Mouse (Mus musculus): Measurements from ENCODE around the gene Lck. TPM values are rescaled to one million over a fixed set of nuclear protein-coding genes. Genes with fewer than 3 reads are reported as not detected.

The Lck gene
- polyA plus RNA-seq, 2 experiments = 6.3 to 9.9 TPM

DNA sequence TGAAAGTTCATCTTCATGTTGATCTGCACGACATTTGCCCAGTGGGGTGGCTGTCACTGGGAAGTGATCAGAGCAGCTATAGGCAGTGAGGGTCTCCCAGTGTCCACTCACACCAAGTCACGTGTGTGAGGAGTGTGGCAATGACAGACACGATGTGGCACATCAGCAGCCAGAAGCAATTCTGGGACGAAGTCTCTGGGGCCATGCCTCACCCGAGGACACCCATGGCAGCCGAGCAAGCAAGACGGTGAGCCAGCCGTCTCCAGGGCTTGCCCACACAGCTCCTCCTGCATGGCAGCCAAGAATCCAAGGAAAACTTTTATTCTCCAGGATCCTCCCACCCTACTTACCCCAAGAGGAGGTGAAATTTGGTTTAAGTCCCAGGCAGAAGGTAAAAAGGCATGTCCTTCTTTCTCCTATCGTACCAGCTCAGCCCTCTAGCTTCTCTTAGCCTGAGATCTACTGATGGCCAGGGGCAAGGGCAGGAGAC, 42.4 kb upstream of the Lck start:
- H3K27ac ChIP-seq (replicated peaks; ENCODE audit: low read depth, low read length) = no peak overlapping the region
- peaks cover 6% of the 10 kb centered on the region for H3K4me1 ChIP-seq (ENCODE audit: control insufficient read depth, insufficient read depth, low read length)
- peaks cover 8% of the 10 kb centered on the region for H3K36me3 ChIP-seq (ENCODE audit: control insufficient read depth, insufficient read depth, low read length)
- no peak overlapping the region for H3K9ac ChIP-seq (ENCODE audit: low read depth, low read length, severe bottlenecking)
- H3K27me3 ChIP-seq (ENCODE audit: control insufficient read depth, insufficient read depth, low read length) = no peaks in the 10 kb centered on the region
- DNase-seq (ENCODE audit: low spot score) (no peak), ATAC-seq (ENCODE audit: low FRiP score, low read depth) (no peak)
- no peak for TF ChIP-seq POLR2A (IDR thresholded peaks at IDR 0.05; ENCODE audit: borderline replicate concordance, extremely low read depth, insufficient read depth, insufficient read length)
- H3K9me3 ChIP-seq (ENCODE audit: control insufficient read depth, low read length) = no peaks in the 10 kb centered on the region
- 89% methylated on average over 9 of the region's 9 CpGs for WGBS
- no peak overlapping the region for H3K4me2 ChIP-seq (replicated peaks; ENCODE audit: low read depth, low read length, severe bottlenecking)
- H3K4me3 ChIP-seq (replicated peaks; ENCODE audit: low read length) = no peak overlapping the region

DNA sequence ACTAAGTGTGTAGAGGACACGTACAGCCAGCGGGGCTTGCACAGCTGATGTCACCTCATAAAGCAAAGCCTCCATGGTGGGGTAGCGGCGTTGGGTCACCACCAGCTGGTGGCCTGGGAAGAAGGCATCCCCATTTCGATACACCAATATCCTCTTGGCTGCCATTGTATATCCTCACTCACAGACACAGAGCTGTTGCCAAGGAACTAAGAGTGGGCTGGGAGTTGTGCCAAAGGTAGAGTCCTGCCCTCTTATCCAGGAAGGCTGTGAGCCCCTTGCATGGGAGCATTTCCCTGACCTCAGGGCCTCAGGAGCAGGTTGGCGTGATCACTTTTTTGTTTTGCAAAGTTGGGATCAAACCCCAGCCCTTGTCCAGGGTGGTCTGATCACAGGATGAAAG, 40.7 kb upstream of the Lck start, which contains the start of gene Dcdc2b:
Gene Dcdc2b (minus strand): TSS at position 165 of the 400 bp plus-strand sequence.
- no peak within 1 kb of the TSS for H3K4me2 ChIP-seq (replicated peaks; ENCODE audit: low read depth, low read length, severe bottlenecking)
- TF ChIP-seq POLR2A (IDR thresholded peaks at IDR 0.05; ENCODE audit: borderline replicate concordance, extremely low read depth, insufficient read depth, insufficient read length) = no peak
- no peak within 1 kb of the TSS for H3K27ac ChIP-seq (replicated peaks; ENCODE audit: low read depth, low read length)
- H3K9me3 ChIP-seq (ENCODE audit: control insufficient read depth, low read length) = no peaks in the 10 kb centered on the region
- H3K9ac ChIP-seq (ENCODE audit: low read depth, low read length, severe bottlenecking) = no peak within 1 kb of the TSS
- H3K4me1 ChIP-seq (ENCODE audit: control insufficient read depth, insufficient read depth, low read length) = peaks cover 6% of the 10 kb centered on the region
- H3K4me3 ChIP-seq (replicated peaks; ENCODE audit: low read length) = no peak within 1 kb of the TSS
- ATAC-seq (ENCODE audit: low FRiP score, low read depth) (no peak), DNase-seq (ENCODE audit: low spot score) (no peak)
- WGBS = 74% methylated on average over 6 of the region's 6 CpGs
- H3K36me3 ChIP-seq (ENCODE audit: control insufficient read depth, insufficient read depth, low read length) = peaks cover 12% of the 10 kb centered on the region
- H3K27me3 ChIP-seq (ENCODE audit: control insufficient read depth, insufficient read depth, low read length) = no peaks in the 10 kb centered on the region

DNA sequence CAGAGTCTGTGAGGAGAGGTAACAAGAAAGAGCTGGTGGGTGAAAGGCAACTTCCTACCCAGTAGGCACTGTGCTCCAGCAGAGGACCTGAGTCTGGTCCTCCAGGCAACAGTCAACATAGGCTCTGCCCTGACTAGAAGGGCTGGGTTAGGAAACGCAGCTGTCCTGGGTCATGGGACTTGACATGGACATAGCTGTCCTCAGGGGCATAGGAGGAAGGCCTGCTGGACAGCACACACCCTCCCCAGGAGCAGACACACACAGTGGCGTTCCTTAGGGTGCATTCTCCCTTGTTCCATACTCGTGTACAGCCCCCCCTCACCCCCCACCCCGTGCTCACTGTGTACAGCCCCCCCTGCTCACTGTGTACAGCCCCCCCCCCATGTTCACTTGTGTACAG, 37.0 kb upstream of the Lck start:
- ATAC-seq (ENCODE audit: low FRiP score, low read depth) (no peak), DNase-seq (ENCODE audit: low spot score) (no peak)
- Histone ChIP-seq H3K4me3 (replicated peaks; ENCODE audit: low read length) (no peak overlapping the region), H3K4me1 (ENCODE audit: control insufficient read depth, insufficient read depth, low read length) (no peaks in the 10 kb centered on the region), H3K9me3 (ENCODE audit: control insufficient read depth, low read length) (no peaks in the 10 kb centered on the region), H3K27me3 (ENCODE audit: control insufficient read depth, insufficient read depth, low read length) (no peaks in the 10 kb centered on the region), H3K36me3 (ENCODE audit: control insufficient read depth, insufficient read depth, low read length) (peaks cover 29% of the 10 kb centered on the region), H3K9ac (ENCODE audit: low read depth, low read length, severe bottlenecking) (no peak overlapping the region), H3K27ac (replicated peaks; ENCODE audit: low read depth, low read length) (no peak overlapping the region), H3K4me2 (replicated peaks; ENCODE audit: low read depth, low read length, severe bottlenecking) (no peak overlapping the region)
- WGBS = 66% methylated on average over 4 of the region's 4 CpGs
- TF ChIP-seq POLR2A (IDR thresholded peaks at IDR 0.05; ENCODE audit: borderline replicate concordance, extremely low read depth, insufficient read depth, insufficient read length) = no peak

DNA sequence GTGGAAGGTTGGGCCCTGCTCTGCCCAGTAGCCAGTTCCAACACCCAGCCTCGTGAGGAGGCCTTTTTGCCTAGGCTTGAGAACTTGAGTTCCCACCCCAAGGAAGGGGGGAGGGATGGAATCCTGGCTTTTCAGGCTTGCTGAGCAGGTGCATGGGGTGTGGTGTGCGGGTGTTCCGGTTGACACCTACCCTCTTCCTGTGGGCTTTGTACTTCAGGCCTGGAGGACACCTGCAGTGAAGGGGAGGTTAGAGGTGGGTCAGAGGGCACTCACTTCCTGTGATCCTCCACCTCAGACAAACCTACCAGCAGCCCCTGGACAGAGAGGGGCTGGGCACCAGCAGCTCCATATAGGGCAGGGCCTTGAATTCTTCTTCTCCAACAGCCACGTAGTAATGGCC, 36.6 kb upstream of the Lck start:
- Histone ChIP-seq H3K4me2 (replicated peaks; ENCODE audit: low read depth, low read length, severe bottlenecking) (no peak overlapping the region), H3K27me3 (ENCODE audit: control insufficient read depth, insufficient read depth, low read length) (no peaks in the 10 kb centered on the region), H3K9ac (ENCODE audit: low read depth, low read length, severe bottlenecking) (no peak overlapping the region), H3K4me3 (replicated peaks; ENCODE audit: low read length) (no peak overlapping the region), H3K36me3 (ENCODE audit: control insufficient read depth, insufficient read depth, low read length) (peaks cover 33% of the 10 kb centered on the region), H3K27ac (replicated peaks; ENCODE audit: low read depth, low read length) (no peak overlapping the region), H3K4me1 (ENCODE audit: control insufficient read depth, insufficient read depth, low read length) (no peaks in the 10 kb centered on the region), H3K9me3 (ENCODE audit: control insufficient read depth, low read length) (no peaks in the 10 kb centered on the region)
- WGBS = 70% methylated on average over 4 of the region's 4 CpGs
- no peak for ATAC-seq (ENCODE audit: low FRiP score, low read depth)
- DNase-seq (ENCODE audit: low spot score) = no peak
- TF ChIP-seq POLR2A (IDR thresholded peaks at IDR 0.05; ENCODE audit: borderline replicate concordance, extremely low read depth, insufficient read depth, insufficient read length) = no peak

DNA sequence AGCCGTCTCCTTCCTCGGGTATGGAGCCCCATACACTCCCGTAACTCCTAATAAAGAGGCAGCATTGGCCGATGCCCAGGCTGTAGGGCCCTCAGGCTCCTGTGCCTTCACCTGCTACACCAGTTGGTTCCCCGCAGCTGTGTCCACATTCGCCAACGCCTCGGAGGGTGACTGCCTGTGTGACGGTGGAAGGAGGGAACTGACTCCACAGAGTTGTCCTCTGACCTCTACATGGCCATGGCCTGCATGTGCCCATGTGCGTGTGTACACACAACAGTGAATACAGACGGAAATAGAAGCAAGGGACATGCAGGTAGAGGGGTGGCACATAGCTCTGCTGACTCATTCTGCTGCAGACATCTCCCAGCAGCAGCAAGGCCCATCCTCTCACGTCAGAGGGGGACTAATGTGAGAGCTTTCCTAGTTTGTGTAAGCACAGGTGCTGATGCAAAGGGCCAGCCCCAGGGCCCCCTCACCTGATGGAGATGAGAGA, 35.7 kb upstream of the Lck start:
- no peak for TF ChIP-seq POLR2A (IDR thresholded peaks at IDR 0.05; ENCODE audit: borderline replicate concordance, extremely low read depth, insufficient read depth, insufficient read length)
- H3K9ac ChIP-seq (ENCODE audit: low read depth, low read length, severe bottlenecking) = no peak overlapping the region
- no peak for DNase-seq (ENCODE audit: low spot score)
- WGBS = 81% methylated on average over 12 of the region's 12 CpGs
- no peak for ATAC-seq (ENCODE audit: low FRiP score, low read depth)
- no peaks in the 10 kb centered on the region for H3K4me1 ChIP-seq (ENCODE audit: control insufficient read depth, insufficient read depth, low read length)
- no peak overlapping the region for H3K4me2 ChIP-seq (replicated peaks; ENCODE audit: low read depth, low read length, severe bottlenecking)
- H3K27ac ChIP-seq (replicated peaks; ENCODE audit: low read depth, low read length) = no peak overlapping the region
- peaks cover 39% of the 10 kb centered on the region for H3K36me3 ChIP-seq (ENCODE audit: control insufficient read depth, insufficient read depth, low read length)
- H3K4me3 ChIP-seq (replicated peaks; ENCODE audit: low read length) = no peak overlapping the region
- H3K9me3 ChIP-seq (ENCODE audit: control insufficient read depth, low read length) = no peaks in the 10 kb centered on the region
- H3K27me3 ChIP-seq (ENCODE audit: control insufficient read depth, insufficient read depth, low read length) = no peaks in the 10 kb centered on the region
